Mouse (Mus musculus) olfactory bulb, adult 2 months (tissue): ENCODE data around the gene Dlg2. TPM values are rescaled to one million over a fixed set of nuclear protein-coding genes. Genes with fewer than 3 reads are reported as not detected.

ENCODE experiments used
- H3K27ac ChIP-seq: fragments of 200-500 bp; 2 replicates; pipeline ENCODE4 v1.5.1; 2012; ENCODE audit warnings: low read depth, low read length; ENCODE audit not compliant: insufficient read depth
- H3K4me1 ChIP-seq: fragments of 200-500 bp; 2 replicates; pipeline ENCODE4 v1.6.1; 2012; ENCODE audit warnings: low read length; ENCODE audit not compliant: control insufficient read depth, insufficient read depth
- H3K4me3 ChIP-seq: fragments of 200-500 bp; 2 replicates; pipeline ENCODE4 v1.5.1; 2012; ENCODE audit warnings: mild to moderate bottlenecking, low read depth, low read length, moderate library complexity; ENCODE audit not compliant: insufficient read depth
- CTCF ChIP-seq: fragments of 200-500 bp; IDR thresholded peaks from 2 replicates; pipeline ENCODE4 v1.5.1; 2012; ENCODE audit warnings: low read depth, mild to moderate bottlenecking, low read length, moderate library complexity; ENCODE audit not compliant: insufficient read depth
- POLR2A ChIP-seq: fragments of 200-500 bp; IDR thresholded peaks from 2 replicates; pipeline ENCODE4 v1.6.1; 2012; ENCODE audit warnings: mild to moderate bottlenecking, low read depth, low read length, moderate library complexity; ENCODE audit not compliant: insufficient read depth
- WGBS: fragments of 180-500 bp; shearing (Covaris S2); methylation state at CpG from one replicate; pipeline ENCODE4 v1.1.7; 2018; 5-methylcytosine and 5-hydroxymethylcytosine counted together
- polyA plus RNA-seq: library from polyadenylated mRNA; stranded (reverse); fragments of >200 nt; gene quantifications from 2 replicates; pipeline ENCODE4 v1.2.4, GENCODE M21; 2012; ENCODE audit warnings: low replicate concordance; ENCODE audit not compliant: missing spikeins, insufficient read depth, insufficient read length

Gene Dlg2
- polyA plus RNA-seq, 1 experiment, result not detected

- WGBS, result 14% methylated on average over 1 of the region's 1 CpGs
- H3K4me3 ChIP-seq, result no peak overlapping the region
- no peaks in the 10 kb centered on the region for H3K4me1 ChIP-seq
- TF ChIP-seq CTCF, result no peak
- no peak overlapping the region for H3K27ac ChIP-seq
Observed at GRCm38 (mm10) chr7:91456796-91457195, 980.3 kb downstream of the Dlg2 start.

DNA sequence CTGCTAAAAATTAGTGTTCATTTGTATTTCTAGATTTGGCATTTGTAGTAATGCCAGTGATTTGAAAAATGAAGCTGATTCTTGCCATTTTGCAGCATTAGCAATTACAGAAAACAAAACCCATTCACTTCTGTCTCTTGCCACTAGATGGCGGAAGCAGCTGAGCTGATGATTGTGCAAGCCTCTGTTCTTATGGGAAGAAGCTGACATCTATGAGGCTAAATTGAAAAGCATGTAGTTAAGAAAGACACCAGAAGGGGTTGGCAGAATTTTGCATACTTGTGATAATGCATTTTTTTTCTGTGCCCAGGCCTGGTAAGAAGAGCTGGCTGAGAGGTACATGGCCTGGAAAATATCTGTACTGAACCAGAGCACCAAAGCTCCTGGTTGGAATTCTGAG is 980.7 kb downstream of the Dlg2 start:
- WGBS, result 3% methylated on average over 1 of the region's 1 CpGs
- H3K4me1 ChIP-seq, result no peaks in the 10 kb centered on the region
- no peak overlapping the region for H3K4me3 ChIP-seq
- no peak overlapping the region for H3K27ac ChIP-seq
- TF ChIP-seq POLR2A, result no peak
- no peak for TF ChIP-seq CTCF

DNA sequence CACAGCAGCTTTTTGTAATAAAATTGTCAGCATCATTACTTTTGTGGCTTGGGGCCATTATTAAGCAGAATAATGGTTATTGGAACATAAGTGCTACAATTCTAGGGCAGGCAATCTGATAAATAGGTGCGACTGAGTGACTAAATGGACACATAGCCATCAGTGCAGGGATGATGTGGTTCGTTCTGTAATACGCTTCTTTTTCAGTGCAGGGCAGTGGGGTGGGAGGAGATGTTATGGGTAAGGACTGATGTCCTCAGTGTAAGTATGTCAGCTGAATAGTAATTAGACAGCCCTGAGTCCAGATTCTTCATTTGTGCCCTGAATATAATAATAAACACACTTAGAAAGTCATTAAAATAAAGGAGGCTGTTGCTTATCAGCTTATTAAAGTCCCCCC is 984.9 kb downstream of the Dlg2 start:
- no peak for TF ChIP-seq POLR2A
- no peak for TF ChIP-seq CTCF
- 79% methylated on average over 3 of the region's 3 CpGs for WGBS
- Histone ChIP-seq H3K27ac (no peak overlapping the region), H3K4me3 (no peak overlapping the region), H3K4me1 (no peaks in the 10 kb centered on the region)

- H3K27ac ChIP-seq, result no peak overlapping the region
- TF ChIP-seq POLR2A, result no peak
- TF ChIP-seq CTCF, result no peak
Observed at GRCm38 (mm10) chr7:91463256-91463655, 986.8 kb downstream of the Dlg2 start.

GRCm38 (mm10) chr7:91467061-91467460 is 990.6 kb downstream of the Dlg2 start:
- Histone ChIP-seq H3K27ac (no peak overlapping the region), H3K4me1 (no peaks in the 10 kb centered on the region), H3K4me3 (no peak overlapping the region)
- no peak for TF ChIP-seq CTCF
- no peak for TF ChIP-seq POLR2A
- 91% methylated on average over 3 of the region's 3 CpGs for WGBS

More at GRCm38 (mm10) chr7:91463256-91463655, 986.8 kb downstream of the Dlg2 start:
- WGBS, result 41% methylated on average over 7 of the region's 7 CpGs
- Histone ChIP-seq H3K4me1 (no peaks in the 10 kb centered on the region), H3K4me3 (no peak overlapping the region)

DNA sequence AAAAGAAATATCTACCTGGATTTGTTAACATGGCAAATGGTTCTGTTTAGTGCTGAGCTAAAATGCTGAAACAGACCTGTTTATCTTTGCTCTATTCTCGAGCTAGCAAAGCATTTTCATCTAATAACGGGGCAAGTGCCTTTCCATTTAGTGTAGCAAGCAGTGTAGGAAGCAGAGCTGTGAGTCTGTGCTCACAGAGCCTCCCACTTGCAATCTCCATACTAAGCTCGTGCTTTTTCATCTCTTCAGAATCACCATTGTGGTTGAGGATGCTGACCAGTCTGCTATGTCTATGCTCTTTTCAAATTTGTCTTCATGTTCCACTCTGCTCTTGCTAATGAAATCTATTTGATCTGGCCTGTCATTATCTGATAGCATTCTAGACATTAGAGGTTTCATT is 1002.7 kb downstream of the Dlg2 start:
- no peaks in the 10 kb centered on the region for H3K4me1 ChIP-seq
- WGBS, result 22% methylated on average over 3 of the region's 3 CpGs
- no peak overlapping the region for H3K4me3 ChIP-seq
- no peak overlapping the region for H3K27ac ChIP-seq
- TF ChIP-seq CTCF (no peak), POLR2A (no peak)

DNA sequence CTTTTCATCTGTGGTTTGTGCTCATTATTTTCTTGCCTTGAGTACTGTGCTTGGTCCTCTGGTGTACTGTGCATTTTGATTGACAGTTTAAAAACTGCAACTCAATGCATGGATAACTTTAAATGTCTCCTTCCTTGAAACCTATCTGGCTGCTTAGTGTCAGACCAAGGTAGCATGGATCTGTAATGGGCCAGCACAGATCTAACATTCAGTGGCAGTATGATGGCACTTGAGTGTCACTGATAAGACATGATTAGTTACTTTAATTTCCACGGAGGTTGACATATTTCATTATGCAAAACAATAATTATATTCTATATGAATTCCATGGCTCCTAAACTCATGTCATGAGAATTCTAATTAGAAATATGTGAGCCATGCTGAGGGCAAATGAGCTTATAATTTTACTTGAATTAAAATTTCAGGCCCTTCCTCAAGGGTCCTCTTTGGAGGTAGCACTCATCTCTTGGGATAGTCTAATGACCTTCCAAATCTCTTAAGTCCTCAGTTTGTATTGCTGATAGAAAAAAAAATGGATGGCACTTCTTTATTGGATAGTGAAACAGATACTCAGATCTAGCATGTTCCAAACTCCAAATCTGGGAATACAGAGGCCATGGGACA is 1005.2 kb downstream of the Dlg2 start:
- Histone ChIP-seq H3K4me3 (no peak overlapping the region), H3K27ac (no peak overlapping the region), H3K4me1 (no peaks in the 10 kb centered on the region)
- no peak for TF ChIP-seq POLR2A
- no peak for TF ChIP-seq CTCF
- WGBS, result 86% methylated on average over 1 of the region's 1 CpGs

GRCm38 (mm10) chr7:91493234-91493633 is 1016.8 kb downstream of the Dlg2 start:
- no peak for TF ChIP-seq CTCF
- no peak for TF ChIP-seq POLR2A
- WGBS, result 71% methylated on average over 3 of the region's 3 CpGs
- peaks cover 2% of the 10 kb centered on the region; the same call in 1 of the 2 replicates for H3K4me1 ChIP-seq

GRCm38 (mm10) chr7:91495526-91495925 is 1019.1 kb downstream of the Dlg2 start:
- Histone ChIP-seq H3K4me3 (no peak overlapping the region), H3K4me1 (peaks cover 2% of the 10 kb centered on the region; the same call in 1 of the 2 replicates), H3K27ac (no peak overlapping the region)
- 68% methylated on average over 5 of the region's 5 CpGs for WGBS
- TF ChIP-seq POLR2A (no peak), CTCF (no peak)

More at GRCm38 (mm10) chr7:91493234-91493633, 1016.8 kb downstream of the Dlg2 start:
- H3K27ac ChIP-seq, result no peak overlapping the region
- no peak overlapping the region for H3K4me3 ChIP-seq
